Comparison of ENCODE assay signal across 12 mouse cellular contexts in the genomic region with DNA sequence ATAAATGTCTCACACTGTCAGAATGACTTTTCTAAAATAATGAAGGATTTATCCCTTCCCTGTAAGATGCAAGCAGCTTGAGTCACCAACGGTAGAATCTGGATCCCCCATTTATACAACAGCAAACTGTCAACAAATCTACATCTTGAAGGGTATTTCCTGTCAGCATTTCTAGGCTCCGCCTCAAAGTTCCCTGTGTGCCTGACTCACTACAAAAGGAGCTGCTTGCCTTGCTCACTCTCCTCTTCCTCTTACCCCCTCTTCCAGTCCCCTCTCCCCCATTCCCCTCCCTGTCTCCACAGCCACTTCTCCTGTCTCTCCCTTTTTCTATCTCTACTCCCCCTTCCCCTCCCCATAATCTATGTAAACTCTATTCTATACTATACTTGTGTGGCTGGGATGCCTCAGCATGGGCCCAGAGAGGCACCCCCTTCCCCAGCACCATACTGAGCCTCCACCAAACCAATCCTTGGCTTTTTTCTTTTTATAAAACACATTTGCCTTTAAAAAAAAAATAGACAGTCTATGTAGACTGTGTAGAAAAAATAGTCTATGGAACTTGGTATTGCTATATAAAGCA. TPM values are rescaled to one million over a fixed set of nuclear protein-coding genes. Genes with fewer than 3 reads are reported as not detected.
DNase-seq lines count a peak whose midpoint lies in the region; ATAC-seq and TF ChIP-seq lines count a peak whose summit lies in the region.
"Had no signal": no experiment of that assay in that cellular context is flagged by ENCODE, and none has a peak within 500 bp of the region (broad histone marks: within the 10 kb centered on the region; RNA-seq: fewer than 3 reads in every experiment).

No protein-coding gene starts in this region.

- H3K4me1 ChIP-seq in embryonic facial prominence, embryonic 11.5 days (ENCODE audit: control insufficient read depth, insufficient read depth, low read length): no peaks in the 10 kb centered on the region
- H3K4me1 ChIP-seq in embryonic facial prominence, embryonic 10.5 days: no peaks in the 10 kb centered on the region
- no peaks in the 10 kb centered on the region for H3K4me1 ChIP-seq in kidney, embryonic 16.5 days (ENCODE audit: insufficient read depth, low read length)
- no peaks in the 10 kb centered on the region for H3K4me1 ChIP-seq in midbrain, embryonic 14.5 days (ENCODE audit: control insufficient read depth, insufficient read depth, low read length)
- no peaks in the 10 kb centered on the region for H3K4me1 ChIP-seq in lung, postnatal 0 days (ENCODE audit: insufficient read depth, low read depth, low read length)

- no peak for TF ChIP-seq EP300 in lung, postnatal 0 days (IDR thresholded peaks at IDR 0.05)

- no peak overlapping the region for H3K27ac ChIP-seq in embryonic facial prominence, embryonic 11.5 days (replicated peaks; ENCODE audit: low read depth, low read length)
- no peak overlapping the region for H3K27ac ChIP-seq in embryonic facial prominence, embryonic 10.5 days (replicated peaks)
- no peak overlapping the region for H3K27ac ChIP-seq in kidney, embryonic 16.5 days (ENCODE audit: low read length)
- H3K27ac ChIP-seq in midbrain, embryonic 14.5 days (replicated peaks; ENCODE audit: low read depth, low read length): no peak overlapping the region
- H3K27ac ChIP-seq in lung, postnatal 0 days (ENCODE audit: low read length): no peak overlapping the region

- WGBS in embryonic facial prominence, embryonic 11.5 days: 90% methylated on average over 2 of the region's 2 CpGs
- WGBS in embryonic facial prominence, embryonic 10.5 days: 90% methylated on average over 2 of the region's 2 CpGs
- WGBS in kidney, embryonic 16.5 days: 82% methylated on average over 2 of the region's 2 CpGs
- WGBS in midbrain, embryonic 14.5 days: 93% methylated on average over 2 of the region's 2 CpGs
- 79% methylated on average over 2 of the region's 2 CpGs for WGBS in lung, postnatal 0 days

- H3K9me3 ChIP-seq in embryonic facial prominence, embryonic 11.5 days (replicated peaks; ENCODE audit: control insufficient read depth, low read length): no peaks in the 10 kb centered on the region
- H3K9me3 ChIP-seq in embryonic facial prominence, embryonic 10.5 days: no peaks in the 10 kb centered on the region
- H3K9me3 ChIP-seq in kidney, embryonic 16.5 days (ENCODE audit: low read length): no peaks in the 10 kb centered on the region
- H3K9me3 ChIP-seq in midbrain, embryonic 14.5 days (ENCODE audit: control insufficient read depth, low read length): no peaks in the 10 kb centered on the region
- no peaks in the 10 kb centered on the region for H3K9me3 ChIP-seq in lung, postnatal 0 days (ENCODE audit: low read length)
- H3K9me3 ChIP-seq: G1E had no signal

- no peak overlapping the region for H3K4me2 ChIP-seq in embryonic facial prominence, embryonic 11.5 days (ENCODE audit: low read depth, low read length)
- no peak overlapping the region for H3K4me2 ChIP-seq in kidney, embryonic 16.5 days (replicated peaks; ENCODE audit: low read depth, low read length)
- no peak overlapping the region for H3K4me2 ChIP-seq in midbrain, embryonic 14.5 days (ENCODE audit: low read length)
- H3K4me2 ChIP-seq in lung, postnatal 0 days (replicated peaks; ENCODE audit: low read depth, low read length): no peak overlapping the region

- no peak for TF ChIP-seq CTCF in lung, postnatal 0 days (IDR thresholded peaks at IDR 0.05)

- no peak overlapping the region for H3K4me3 ChIP-seq in embryonic facial prominence, embryonic 11.5 days (ENCODE audit: low read depth, low read length)
- no peak overlapping the region for H3K4me3 ChIP-seq in embryonic facial prominence, embryonic 10.5 days
- no peak overlapping the region for H3K4me3 ChIP-seq in kidney, embryonic 16.5 days (ENCODE audit: low read length)
- no peak overlapping the region for H3K4me3 ChIP-seq in midbrain, embryonic 14.5 days (replicated peaks; ENCODE audit: low read depth, low read length)
- H3K4me3 ChIP-seq in lung, postnatal 0 days (ENCODE audit: low read depth, low read length): no peak overlapping the region

- DNase-seq in embryonic facial prominence, embryonic 11.5 days (ENCODE audit: low spot score): no peak
- no peak for DNase-seq in embryonic facial prominence, embryonic 10.5 days (ENCODE audit: low spot score)
- no peak for DNase-seq in kidney, postnatal 4 days
- no peak for DNase-seq in midbrain, embryonic 14.5 days
- DNase-seq in lung, postnatal 0 days (ENCODE audit: low spot score): no peak
- DNase-seq in kidney, adult 18-20 months: no peak
- DNase-seq: heart, adult 18-20 months; layer of hippocampus, adult 9-11 months; right cerebral cortex, postnatal 4 days had no signal

- peak; percentile 66; the same call in 1 of the 2 replicates for ATAC-seq in embryonic facial prominence, embryonic 11.5 days (replicated peaks; ENCODE audit: insufficient number of reproducible peaks, low FRiP score, low TSS enrichment, low read depth)
- ATAC-seq in kidney, embryonic 16.5 days (ENCODE audit: low FRiP score, low TSS enrichment): 0 out of 2 replicates have a peak, but pooled peaks have one; percentile 32
- peak; percentile 54 to 56; a peak in 3 of 4 replicates for ATAC-seq in hematopoietic stem cell, adult 5-6 weeks (replicated peaks in 1 of 2; ENCODE audit: insufficient read depth in 1 of 2, low FRiP score in 2 of 2, low TSS enrichment in 1 of 2, low read depth in 1 of 2, poor library complexity in 2 of 2, severe bottlenecking in 2 of 2)
- ATAC-seq in midbrain, embryonic 14.5 days (ENCODE audit: low FRiP score, low TSS enrichment): peak; percentile 46; the same call in 1 of the 2 replicates
- ATAC-seq in lung, postnatal 0 days: no peak

- no peak overlapping the region for H3K9ac ChIP-seq in embryonic facial prominence, embryonic 11.5 days (replicated peaks; ENCODE audit: low read length)
- H3K9ac ChIP-seq in kidney, embryonic 16.5 days (replicated peaks; ENCODE audit: low read length): no peak overlapping the region
- no peak overlapping the region for H3K9ac ChIP-seq in midbrain, embryonic 14.5 days (replicated peaks; ENCODE audit: low read length)
- no peak overlapping the region for H3K9ac ChIP-seq in lung, postnatal 0 days (replicated peaks; ENCODE audit: low read depth)

- H3K36me3 ChIP-seq in embryonic facial prominence, embryonic 11.5 days (replicated peaks; ENCODE audit: control insufficient read depth, insufficient read depth, low read depth, low read length): peaks cover 9% of the 10 kb centered on the region
- peaks cover 69% of the 10 kb centered on the region for H3K36me3 ChIP-seq in embryonic facial prominence, embryonic 10.5 days (replicated peaks)
- peaks cover 39% of the 10 kb centered on the region for H3K36me3 ChIP-seq in kidney, embryonic 16.5 days (ENCODE audit: insufficient read depth, low read length)
- peaks cover 54% of the 10 kb centered on the region for H3K36me3 ChIP-seq in midbrain, embryonic 14.5 days (ENCODE audit: control insufficient read depth, insufficient read depth, low read length)
- H3K36me3 ChIP-seq in lung, postnatal 0 days (ENCODE audit: insufficient read depth, low read length): peaks cover 19% of the 10 kb centered on the region

- no peaks in the 10 kb centered on the region for H3K27me3 ChIP-seq in embryonic facial prominence, embryonic 11.5 days (ENCODE audit: control insufficient read depth, insufficient read depth, low read length)
- no peaks in the 10 kb centered on the region for H3K27me3 ChIP-seq in embryonic facial prominence, embryonic 10.5 days (replicated peaks; ENCODE audit: low read depth, poor library complexity, severe bottlenecking)
- H3K27me3 ChIP-seq in kidney, embryonic 16.5 days (ENCODE audit: insufficient read depth, low read length): no peaks in the 10 kb centered on the region
- H3K27me3 ChIP-seq in midbrain, embryonic 14.5 days (ENCODE audit: control insufficient read depth, insufficient read depth, low read length): no peaks in the 10 kb centered on the region
- H3K27me3 ChIP-seq in lung, postnatal 0 days (replicated peaks; ENCODE audit: insufficient read depth, low read length): no peaks in the 10 kb centered on the region

RNA-seq across cellular contexts. Expression of a gene that starts 26.6 kb away (rescaled TPM):
- 527 and 556 TPM in 2 replicates for polyA plus RNA-seq in embryonic facial prominence, embryonic 11.5 days (2014; fragmentation: Nextera tagmentation; extraction: Ambion mirVana)
- polyA plus RNA-seq in embryonic facial prominence, embryonic 10.5 days (2016; fragmentation: Nextera tagmentation; extraction: Ambion mirVana): 515 and 519 TPM in 2 replicates
- polyA plus RNA-seq in kidney, embryonic 16.5 days (2015; fragmentation: Nextera tagmentation; extraction: Ambion mirVana): 444 and 471 TPM in 2 replicates
- 276 and 334 TPM in 2 replicates for total RNA-seq in hematopoietic stem cell, adult 5-6 weeks (2017)
- 616 and 659 TPM in 2 replicates for polyA plus RNA-seq in midbrain, embryonic 14.5 days (2014; fragmentation: Nextera tagmentation; extraction: Ambion mirVana)
- 283 and 290 TPM in 2 replicates for polyA plus RNA-seq in lung, postnatal 0 days (2015; fragmentation: Nextera tagmentation; extraction: Ambion mirVana)

RNA-seq across cellular contexts. Expression of a gene that starts 34.0 kb away (rescaled TPM):
- 8.9 and 11.8 TPM in 2 replicates for polyA plus RNA-seq in embryonic facial prominence, embryonic 11.5 days (2014; fragmentation: Nextera tagmentation; extraction: Ambion mirVana)
- polyA plus RNA-seq in embryonic facial prominence, embryonic 10.5 days (2016; fragmentation: Nextera tagmentation; extraction: Ambion mirVana): 5.0 and 5.9 TPM in 2 replicates
- polyA plus RNA-seq in kidney, embryonic 16.5 days (2015; fragmentation: Nextera tagmentation; extraction: Ambion mirVana): 123 and 152 TPM in 2 replicates
- total RNA-seq in hematopoietic stem cell, adult 5-6 weeks (2017): 11.7 and 24.2 TPM in 2 replicates
- 8.6 and 20.9 TPM in 2 replicates for polyA plus RNA-seq in midbrain, embryonic 14.5 days (2014; fragmentation: Nextera tagmentation; extraction: Ambion mirVana)
- polyA plus RNA-seq in lung, postnatal 0 days (2015; fragmentation: Nextera tagmentation; extraction: Ambion mirVana): 2,236 and 2,487 TPM in 2 replicates
- polyA plus RNA-seq: G1E had no signal

Comparison
In these comparisons a context has a peak if more than half of its experiments do, and no peak if none do; other contexts are left out.
1. RNA of a gene that starts 34.0 kb away (polyA plus RNA-seq): 2,236 to 2,487 TPM in lung, postnatal 0 days; 123 to 152 TPM in kidney, embryonic 16.5 days, 8.6 to 20.9 TPM in midbrain, embryonic 14.5 days, 8.9 to 11.8 TPM in embryonic facial prominence, embryonic 11.5 days and 5.0 to 5.9 TPM in embryonic facial prominence, embryonic 10.5 days; every median in the first group is over 10 times any median in the second.